Mouse (Mus musculus) kidney, adult 2 months (tissue): ENCODE data around the gene Gpr182. TPM values are rescaled to one million over a fixed set of nuclear protein-coding genes. Genes with fewer than 3 reads are reported as not detected.
A peak's percentile ranks its signal among the peaks of the same experiment; 100 is the strongest.

Experiments used
- DNase-seq: peaks from one replicate; pipeline ENCODE4 v3.0.0; 2021
- H3K27ac ChIP-seq: fragments of 200-500 bp; 2 replicates; pipeline ENCODE4 v1.5.1; 2012; ENCODE audit warnings: low read depth, low read length, control low read depth, inconsistent platforms; ENCODE audit not compliant: insufficient read depth
- H3K27me3 ChIP-seq: fragments of 200-500 bp; replicated peaks from 2 replicates; pipeline ENCODE4 v1.6.1; 2012; ENCODE audit warnings: mild to moderate bottlenecking, moderate library complexity, low read length, inconsistent platforms; ENCODE audit not compliant: control insufficient read depth, insufficient read depth
- H3K36me3 ChIP-seq: fragments of 200-500 bp; 2 replicates; pipeline ENCODE4 v1.6.1; 2012; ENCODE audit warnings: mild to moderate bottlenecking, moderate library complexity, low read length, inconsistent platforms; ENCODE audit not compliant: control insufficient read depth, insufficient read depth
- H3K4me1 ChIP-seq: fragments of 200-500 bp; 2 replicates; pipeline ENCODE4 v1.6.1; 2011; ENCODE audit warnings: low read length; ENCODE audit not compliant: control insufficient read depth, insufficient read depth
- H3K4me3 ChIP-seq: fragments of 200-500 bp; 2 replicates; pipeline ENCODE4 v1.5.1; 2011; ENCODE audit warnings: mild to moderate bottlenecking, low read depth, low read length, control low read depth; ENCODE audit not compliant: insufficient read depth
- CTCF ChIP-seq: fragments of 200-500 bp; conservative IDR thresholded peaks from 2 replicates; pipeline ENCODE4 v1.5.1; 2011; ENCODE audit warnings: low read depth, mild to moderate bottlenecking, control low read depth, low read length, moderate library complexity, mixed read lengths; ENCODE audit not compliant: insufficient read depth, insufficient read length
- POLR2A ChIP-seq: fragments of 200-500 bp; IDR thresholded peaks from one replicate; pipeline ENCODE4 v1.6.1; 2011; ENCODE audit warnings: low read depth, low read length, control low read depth
- WGBS: fragments of 180-500 bp; shearing (Covaris S2); methylation state at CpG from one replicate; pipeline ENCODE4 v1.1.7; 2018; 5-methylcytosine and 5-hydroxymethylcytosine counted together
- polyA plus RNA-seq: library from polyadenylated mRNA; depleted of rRNA; stranded (reverse); fragments of >200 nt; gene quantifications from 2 replicates; pipeline ENCODE4 v1.2.3, GENCODE M21; 2012; rRNA removed

The Gpr182 gene
- polyA plus RNA-seq, 1 experiment, result 9.7 TPM

- no peak overlapping the region for H3K27ac ChIP-seq
- H3K4me1 ChIP-seq, result no peaks in the 10 kb centered on the region
- H3K27me3 ChIP-seq, result no peaks in the 10 kb centered on the region
- H3K4me3 ChIP-seq, result no peak overlapping the region
- WGBS, result 96% methylated on average over 4 of the region's 4 CpGs
- H3K36me3 ChIP-seq, result no peaks in the 10 kb centered on the region
- no peak for DNase-seq
- no peak for TF ChIP-seq POLR2A
- TF ChIP-seq CTCF, result no peak
Observed at GRCm38 (mm10) chr10:127705783-127706182, 45.7 kb downstream of the Gpr182 start.

- WGBS, result 60% methylated on average over 2 of the region's 2 CpGs
Observed at GRCm38 (mm10) chr10:127704766-127705220, 46.7 kb downstream of the Gpr182 start, which contains the start of gene Myo1a. Myo1a (plus strand) TSS chr10:127705170.

GRCm38 (mm10) chr10:127704293-127704692 lies 47.2 kb downstream of the Gpr182 start:
- 51% methylated on average over 2 of the region's 2 CpGs for WGBS
- Histone ChIP-seq H3K4me1 (no peaks in the 10 kb centered on the region), H3K27ac (no peak overlapping the region), H3K36me3 (no peaks in the 10 kb centered on the region), H3K4me3 (no peak overlapping the region), H3K27me3 (no peaks in the 10 kb centered on the region)
- DNase-seq, result no peak
- TF ChIP-seq POLR2A, result no peak

More at GRCm38 (mm10) chr10:127704766-127705220, 46.7 kb downstream of the Gpr182 start, which contains the start of gene Myo1a:
- no peak for DNase-seq
- Histone ChIP-seq H3K4me1 (no peaks in the 10 kb centered on the region), H3K27me3 (no peaks in the 10 kb centered on the region), H3K27ac (no peak within 1 kb of the TSS), H3K4me3 (no peak within 1 kb of the TSS), H3K36me3 (no peaks in the 10 kb centered on the region)
- no peak for TF ChIP-seq POLR2A
- no peak for TF ChIP-seq CTCF

- no peaks in the 10 kb centered on the region for H3K36me3 ChIP-seq
- H3K27ac ChIP-seq, result no peak overlapping the region
Observed at GRCm38 (mm10) chr10:127703299-127703698, 48.2 kb downstream of the Gpr182 start.

GRCm38 (mm10) chr10:127698966-127699365 lies 52.6 kb downstream of the Gpr182 start:
- H3K27me3 ChIP-seq, result no peaks in the 10 kb centered on the region
- TF ChIP-seq CTCF (no peak), POLR2A (no peak)
- H3K4me1 ChIP-seq, result no peaks in the 10 kb centered on the region
- H3K36me3 ChIP-seq, result no peaks in the 10 kb centered on the region
- DNase-seq, result no peak
- H3K27ac ChIP-seq, result no peak overlapping the region
- 96% methylated on average over 7 of the region's 7 CpGs for WGBS
- no peak overlapping the region for H3K4me3 ChIP-seq

More at GRCm38 (mm10) chr10:127703299-127703698, 48.2 kb downstream of the Gpr182 start:
- peak; percentile 12 for DNase-seq
- TF ChIP-seq POLR2A (no peak), CTCF (no peak)
- no peak overlapping the region for H3K4me3 ChIP-seq
- 35% methylated on average over 4 of the region's 4 CpGs for WGBS
- H3K4me1 ChIP-seq, result no peaks in the 10 kb centered on the region
- no peaks in the 10 kb centered on the region for H3K27me3 ChIP-seq

Other genes starting within 250 kb of the Gpr182 start
- gene Ndufa4l2, start 236.8 kb downstream of the Gpr182 start, polyA plus RNA-seq, result 24.4 and 27.4 TPM in 2 replicates
- gene Shmt2, start 229.3 kb downstream of the Gpr182 start, polyA plus RNA-seq, result 232 and 274 TPM in 2 replicates
- gene Nxph4, start 217.2 kb downstream of the Gpr182 start, polyA plus RNA-seq, result 2.0 and 2.2 TPM in 2 replicates
- 55.3 and 57.8 TPM in 2 replicates for gene Lrp1, start 130.6 kb downstream of the Gpr182 start, polyA plus RNA-seq
- gene Stat6, start 108.7 kb downstream of the Gpr182 start, polyA plus RNA-seq, result 70.2 and 72.1 TPM in 2 replicates
- 2.3 and 2.5 TPM in 2 replicates for gene Nemp1, start 84.8 kb downstream of the Gpr182 start, polyA plus RNA-seq
- 17.9 and 18.6 TPM in 2 replicates for gene Nab2, start 83.2 kb downstream of the Gpr182 start, polyA plus RNA-seq
- 0.06 and 0.18 TPM in 2 replicates for gene Myo1a, start 46.6 kb downstream of the Gpr182 start, polyA plus RNA-seq
- 0.26 TPM in 1 of 2 replicates, not detected in the other for gene Tac2, start 27.3 kb downstream of the Gpr182 start, polyA plus RNA-seq
- 7.2 and 7.3 TPM in 2 replicates for gene Zbtb39, start 12.2 kb downstream of the Gpr182 start, polyA plus RNA-seq
- gene Rdh1, start 8.0 kb upstream of the Gpr182 start, polyA plus RNA-seq, result 1.1 and 1.3 TPM in 2 replicates
- gene Rdh16f1, start 8.1 kb upstream of the Gpr182 start, polyA plus RNA-seq, result 2.1 and 2.3 TPM in 2 replicates
- 0.10 and 0.13 TPM in 2 replicates for gene Rdh9, start 24.7 kb upstream of the Gpr182 start, polyA plus RNA-seq
- gene Rdh16, start 49.4 kb upstream of the Gpr182 start, polyA plus RNA-seq, result 61.2 and 67.5 TPM in 2 replicates
- 1.6 and 2.0 TPM in 2 replicates for gene Rdh19, start 98.2 kb upstream of the Gpr182 start, polyA plus RNA-seq
- 391 and 483 TPM in 2 replicates for gene Rdh16f2, start 114.7 kb upstream of the Gpr182 start, polyA plus RNA-seq
- 0.20 and 0.31 TPM in 2 replicates for gene Rdh7, start 137.1 kb upstream of the Gpr182 start, polyA plus RNA-seq
- 0.13 TPM in 1 of 2 replicates, not detected in the other for gene Sdr9c7, start 146.8 kb upstream of the Gpr182 start, polyA plus RNA-seq